Mouse (Mus musculus) heart, postnatal 10 days (tissue): Measurements from ENCODE around the gene Tspan31. TPM values are rescaled to one million over a fixed set of nuclear protein-coding genes. Genes with fewer than 3 reads are reported as not detected.
A peak's percentile ranks its signal among the peaks of the same experiment; 100 is the strongest.
"Not testable (repeated sequence)": the region's sequence is repeated elsewhere in the genome, so short reads cannot be mapped to it uniquely, and the experiment has no call there.

Experiments
- DNase-seq, 2 experiments: peaks; one replicate each; pipeline ENCODE4 v3.0.0; 2021
- intact Hi-C: fragments of 180-260 bp; cut with DNase I; formaldehyde crosslinking; loops from one replicate; pipeline ENCODE4 v1.15.1; 2025
- total RNA-seq, 2 experiments: library from RNA; stranded (reverse); gene quantifications; 2 replicates each; pipeline ENCODE4 v1.2.3; 2021

Gene Tspan31
- total RNA-seq, 2 experiments from 2014 or later = 50.0 to 53.8 TPM

DNA sequence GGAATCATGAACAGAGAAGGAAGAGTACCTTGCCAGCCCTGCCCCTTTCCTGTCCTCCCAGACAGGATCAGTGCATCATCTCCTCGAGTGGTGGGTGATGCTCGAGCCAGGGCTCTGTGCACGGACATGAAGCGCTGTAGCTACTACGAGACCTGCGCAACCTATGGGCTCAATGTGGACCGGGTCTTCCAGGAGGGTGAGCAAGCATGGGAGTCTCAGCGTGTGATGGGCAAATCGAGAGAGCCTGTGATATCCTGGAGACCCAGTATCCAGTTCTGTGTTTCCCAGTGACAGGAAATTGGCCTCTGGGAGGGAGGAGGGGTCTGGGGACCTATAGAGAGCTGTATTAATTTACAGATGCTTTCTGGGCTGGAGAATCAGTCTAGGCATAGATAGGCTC is 15.0 kb upstream of the Tspan31 start:
- intact Hi-C loops = no loop called here
- DNase-seq = no peak

DNA sequence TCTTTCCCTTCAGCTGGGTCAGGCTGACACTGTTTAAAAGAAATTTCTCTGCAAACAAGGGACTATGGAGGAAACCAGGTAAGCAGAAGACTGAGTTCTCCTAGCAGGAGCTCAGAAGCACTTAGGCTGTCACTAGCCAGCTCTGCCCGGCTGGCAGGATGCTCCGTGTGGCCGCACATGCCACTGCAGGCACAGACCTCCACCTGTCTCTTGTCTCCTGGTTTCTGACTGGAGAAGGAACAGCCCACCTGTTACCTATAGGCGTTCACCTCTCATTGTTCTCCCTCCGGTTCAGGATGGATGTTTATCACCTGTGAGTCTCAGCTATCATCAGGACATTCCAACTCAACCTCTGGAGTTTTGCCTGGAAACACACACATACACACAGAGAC is 13.8 kb upstream of the Tspan31 start:
- intact Hi-C loops = no loop called here
- no peak for DNase-seq

DNA sequence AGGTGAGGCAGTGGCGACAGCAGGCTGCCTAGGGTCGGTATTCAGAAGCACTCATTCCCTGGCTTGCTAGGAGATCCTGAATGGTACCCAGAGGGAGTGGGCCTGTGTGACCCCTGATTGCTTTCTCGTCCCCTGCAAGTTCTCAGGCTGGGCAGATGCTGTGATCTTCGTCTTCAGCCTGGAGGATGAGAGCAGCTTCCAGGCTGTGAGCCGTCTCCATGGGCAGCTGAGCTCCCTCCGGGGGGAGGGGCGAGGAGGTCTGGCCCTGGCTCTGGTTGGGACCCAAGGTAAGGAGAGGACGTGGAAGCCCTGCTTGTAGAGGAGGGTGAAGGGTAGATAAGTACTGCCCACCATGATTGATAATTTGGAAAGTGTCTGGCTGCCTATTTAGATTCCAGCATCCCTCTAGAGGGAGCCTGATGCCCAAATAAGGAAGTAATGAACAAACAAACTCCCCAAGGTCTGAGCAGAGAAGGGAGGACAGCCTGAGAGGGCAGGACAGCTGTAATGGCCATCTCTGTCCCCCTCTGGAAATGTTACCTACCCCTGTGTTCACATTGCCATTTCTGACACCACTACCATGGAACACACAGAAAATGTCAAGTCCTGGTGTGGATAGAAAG is 13.3 kb upstream of the Tspan31 start:
- intact Hi-C loops = no loop called here
- no peak for DNase-seq

DNA sequence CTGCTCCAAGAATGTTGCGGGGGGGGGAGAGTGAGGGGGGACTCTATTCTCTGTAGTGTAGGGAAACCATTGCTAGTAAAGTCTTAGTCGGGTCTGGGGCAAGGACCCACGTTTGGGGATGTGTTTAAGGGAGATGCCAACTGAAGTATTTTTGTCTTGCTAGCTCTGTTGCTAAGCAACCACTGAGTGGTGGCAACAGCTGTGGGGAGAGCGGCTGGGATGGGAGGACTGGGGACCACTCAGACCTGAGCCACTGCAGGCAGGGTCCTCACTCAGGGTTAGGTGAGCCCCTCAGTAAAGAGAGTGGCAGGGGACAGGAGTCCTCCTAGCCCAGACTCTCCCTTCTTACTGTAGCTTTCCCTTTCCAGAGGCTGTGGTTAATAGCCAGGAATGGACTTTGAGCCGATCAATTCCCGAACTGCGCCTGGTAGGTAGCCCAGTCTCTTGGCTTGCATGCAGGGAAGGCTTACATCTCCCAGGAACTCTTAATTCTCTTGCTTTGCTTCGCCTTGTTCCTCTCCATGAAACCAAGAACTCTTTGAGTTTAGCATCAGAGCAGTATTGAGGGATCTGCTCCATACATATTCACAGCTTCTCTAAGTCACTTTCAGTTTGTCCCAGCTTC is 12.0 kb upstream of the Tspan31 start:
- DNase-seq = no peak
- intact Hi-C loops = no loop called here

DNA sequence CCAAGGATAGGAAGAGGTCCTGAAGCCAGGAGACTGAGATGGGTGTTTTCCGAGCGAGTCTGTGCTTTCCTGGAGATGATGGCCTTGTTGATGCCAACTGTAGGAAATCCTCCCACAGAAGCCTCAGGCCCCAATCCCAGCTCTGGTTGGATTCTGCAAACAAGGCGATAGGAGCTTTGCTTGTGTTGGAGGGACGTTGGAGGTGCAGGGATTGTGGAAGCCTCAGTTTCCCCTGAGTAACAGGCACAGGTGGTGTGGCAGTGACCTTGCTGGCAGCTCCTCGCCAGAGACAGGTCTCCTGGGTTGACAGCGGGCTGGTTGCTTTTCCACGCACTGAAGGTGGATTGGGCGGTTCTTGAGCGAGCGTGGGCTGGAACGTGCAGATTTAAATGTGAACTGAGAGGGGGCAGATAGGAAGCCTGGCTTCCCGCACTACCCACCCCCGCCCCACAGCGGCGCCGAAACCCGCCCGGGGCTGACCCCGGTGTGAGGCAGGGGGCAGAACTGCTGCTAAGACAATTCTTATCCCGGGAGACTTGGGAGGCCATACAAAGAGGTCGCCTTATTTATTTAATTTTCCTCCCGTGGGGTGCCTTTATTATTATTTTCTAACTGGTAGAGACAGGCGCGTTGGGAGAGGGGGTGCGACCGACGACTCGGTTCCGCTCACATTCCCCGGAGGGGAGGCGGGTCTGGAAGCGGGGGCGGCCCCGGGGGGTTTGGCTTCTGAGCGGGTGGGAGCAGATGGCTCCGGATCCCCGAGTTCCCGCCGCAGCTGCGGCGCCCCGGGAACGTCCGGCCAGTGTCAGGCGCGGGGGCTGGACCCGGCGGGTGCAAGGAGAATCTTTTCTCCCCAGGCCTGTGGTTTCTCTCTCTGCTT is 11.1 kb upstream of the Tspan31 start:
- intact Hi-C loops = no loop called here
- DNase-seq = peak; percentile 50 to 54

DNA sequence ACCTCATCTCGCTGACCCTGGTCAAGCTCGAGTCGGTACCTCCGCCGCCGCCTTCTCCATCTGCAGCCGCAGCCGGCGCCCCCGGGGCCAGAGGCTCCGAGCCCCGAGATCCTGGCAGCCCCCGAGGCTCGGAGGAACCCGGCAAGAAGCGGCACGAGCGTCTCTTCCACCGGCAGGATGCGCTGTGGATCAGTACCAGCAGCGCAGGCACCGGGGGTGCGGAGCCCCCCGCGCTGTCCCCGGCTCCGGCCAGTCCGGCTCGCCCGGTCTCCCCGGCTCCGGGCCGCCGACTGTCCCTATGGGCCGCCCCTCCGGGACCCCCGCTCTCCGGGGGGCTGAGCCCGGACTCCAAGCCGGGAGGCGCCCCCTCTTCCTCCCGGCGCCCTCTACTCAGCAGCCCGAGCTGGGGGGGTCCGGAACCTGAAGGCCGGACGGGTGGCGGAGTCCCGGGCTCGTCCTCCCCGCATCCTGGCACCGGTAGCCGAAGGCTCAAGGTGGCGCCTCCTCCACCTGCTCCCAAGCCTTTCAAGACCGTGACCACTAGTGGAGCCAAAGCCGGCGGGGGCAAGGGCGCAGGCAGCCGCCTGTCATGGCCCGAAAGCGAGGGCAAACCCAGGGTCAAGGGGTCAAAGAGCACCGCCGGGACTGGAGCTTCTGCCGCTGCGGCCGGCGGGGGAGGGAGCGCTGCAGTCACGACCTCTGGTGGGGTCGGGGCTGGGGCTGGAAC is 9.8 kb upstream of the Tspan31 start:
- intact Hi-C loops = no loop called here
- DNase-seq = peak in 1 of 2 experiments; percentile 41

DNA sequence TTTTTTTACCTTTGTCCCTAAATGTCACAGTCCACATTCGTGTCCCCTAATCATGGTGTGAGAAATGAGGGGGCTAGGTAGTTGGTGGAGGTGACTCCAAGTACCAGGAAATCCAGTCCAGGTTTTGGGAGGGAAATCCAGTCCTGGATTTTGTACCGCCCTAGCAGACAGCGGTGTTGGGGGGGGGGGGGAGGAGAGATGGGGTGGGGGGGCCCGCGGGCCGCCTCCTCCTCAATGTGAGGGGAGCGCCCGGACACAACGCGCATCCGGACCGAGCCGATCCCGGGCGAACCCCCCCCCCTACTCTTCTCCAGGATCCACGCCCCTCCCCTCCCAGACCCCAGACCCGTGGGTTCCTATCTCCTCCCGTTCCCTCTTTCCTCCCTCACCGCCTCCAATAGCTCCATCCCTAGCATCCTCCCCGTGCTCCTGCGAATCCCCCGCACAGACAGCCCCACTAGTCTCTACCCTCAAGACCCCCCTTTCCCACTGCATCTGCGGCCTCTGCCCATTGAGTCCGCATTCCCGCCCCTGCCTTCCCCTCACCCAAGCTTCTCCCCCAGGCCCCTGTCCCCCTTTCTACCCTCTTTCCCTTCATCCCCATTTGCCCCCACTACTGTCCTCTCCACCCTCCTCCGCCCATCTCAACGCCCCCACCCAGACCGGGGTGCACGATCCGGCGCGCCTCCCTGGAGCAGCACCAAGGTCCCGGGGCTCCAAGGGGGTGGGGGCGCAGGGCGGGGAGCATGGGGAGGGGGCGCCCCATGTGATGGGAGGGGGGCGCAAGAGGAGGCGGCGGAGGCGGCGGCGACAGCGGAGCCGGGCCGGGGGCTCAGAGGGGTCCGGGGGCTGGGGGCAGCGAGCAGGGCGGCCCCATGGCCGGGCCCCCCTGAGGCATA is 8.9 kb upstream of the Tspan31 start:
- peak in 1 of 2 experiments; percentile 67 for DNase-seq
- intact Hi-C loops = no loop called here

DNA sequence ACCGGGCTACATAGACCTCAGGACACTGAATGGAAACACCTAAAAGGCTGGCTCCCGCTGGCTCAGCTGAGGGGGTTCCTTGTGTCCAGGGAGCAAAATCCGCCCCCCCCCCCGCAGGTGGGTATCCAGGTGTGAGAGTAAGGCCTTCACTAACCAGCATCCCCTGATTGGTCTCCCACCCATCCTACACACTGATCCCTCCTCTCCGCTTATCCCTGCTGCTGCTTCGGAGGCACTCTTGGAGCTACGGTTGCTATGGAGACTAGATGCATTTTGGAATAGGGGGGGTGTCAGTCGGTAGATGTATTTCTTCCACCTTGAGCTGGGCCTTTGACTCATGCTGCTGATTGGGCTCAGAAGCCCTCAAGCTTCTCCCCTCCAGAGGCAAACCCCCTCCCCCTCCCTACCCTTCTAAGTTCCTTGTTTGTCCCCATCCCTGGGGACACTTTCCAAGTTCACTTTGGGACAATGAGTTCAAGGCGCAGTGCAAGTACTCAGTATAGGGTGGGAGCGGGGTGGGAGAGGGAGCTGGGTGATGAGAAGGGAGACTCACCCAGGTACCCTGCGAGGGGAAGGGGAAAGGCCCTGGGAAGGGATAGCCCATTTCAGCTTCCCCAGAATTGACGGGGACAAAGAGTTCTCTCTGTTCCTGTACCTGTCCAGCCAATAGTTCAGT is 8.1 kb upstream of the Tspan31 start:
- DNase-seq = no peak
- intact Hi-C loops = no loop called here

DNA sequence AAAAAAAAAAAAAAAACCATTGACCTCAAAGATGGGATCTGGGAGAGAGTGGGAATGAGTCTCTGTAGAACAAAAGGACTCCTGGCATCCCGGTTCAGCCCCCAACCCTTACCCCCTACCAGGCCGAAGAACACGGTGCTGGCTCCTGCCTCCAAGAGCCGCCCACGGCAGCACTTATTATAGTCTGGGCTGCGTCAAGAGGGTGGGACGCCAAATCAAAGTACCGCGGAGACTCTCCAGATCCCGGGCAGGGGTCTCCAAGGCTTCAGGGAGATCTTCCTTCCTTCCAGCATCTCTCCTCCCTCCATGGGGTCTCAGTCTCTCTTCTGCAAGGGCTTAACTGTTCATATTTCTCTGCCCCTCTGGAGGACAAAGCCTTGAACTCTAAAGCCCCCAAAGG is 7.5 kb upstream of the Tspan31 start:
- intact Hi-C loops = no loop called here
- no peak for DNase-seq

DNA sequence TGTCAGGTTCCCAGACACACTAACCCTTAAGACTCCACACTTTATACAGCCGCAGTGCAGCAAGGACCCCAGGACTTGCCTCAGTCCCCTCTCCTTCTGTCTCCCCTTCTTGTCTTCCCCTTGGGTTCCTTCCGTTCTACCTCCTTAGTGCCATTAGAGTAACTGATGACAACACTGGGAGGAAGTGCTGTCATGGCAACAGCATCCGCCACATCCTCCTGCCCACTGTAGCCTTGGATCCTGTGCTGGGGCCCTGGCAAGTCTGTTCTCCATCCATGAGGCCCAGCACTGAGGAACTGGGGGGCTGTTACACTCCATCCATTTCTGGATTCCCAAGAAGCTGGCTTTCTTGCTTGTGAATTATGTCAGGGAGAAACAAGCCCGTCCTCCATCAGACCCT is 6.0 kb upstream of the Tspan31 start:
- no peak for DNase-seq
- intact Hi-C loops = no loop called here

DNA sequence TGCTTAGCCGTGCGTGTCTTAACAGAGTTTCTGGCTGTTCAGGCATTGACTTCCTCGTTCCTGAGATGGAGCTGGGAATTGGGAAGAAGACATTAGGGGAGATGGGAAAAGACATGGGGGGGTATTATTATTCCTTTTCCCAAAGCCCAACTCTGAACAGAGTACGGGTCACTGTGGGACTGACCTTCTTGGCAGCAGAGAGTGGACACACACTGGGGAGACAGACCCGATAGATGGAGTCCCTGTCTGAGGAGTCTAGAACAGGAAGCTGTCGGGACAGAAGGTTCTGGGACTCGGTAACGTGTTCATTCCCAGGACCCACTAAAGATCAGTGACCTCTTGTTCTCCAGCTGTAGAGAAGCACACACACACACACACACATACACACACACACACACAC is 5.6 kb upstream of the Tspan31 start:
- intact Hi-C loops = no loop called here
- no peak for DNase-seq

DNA sequence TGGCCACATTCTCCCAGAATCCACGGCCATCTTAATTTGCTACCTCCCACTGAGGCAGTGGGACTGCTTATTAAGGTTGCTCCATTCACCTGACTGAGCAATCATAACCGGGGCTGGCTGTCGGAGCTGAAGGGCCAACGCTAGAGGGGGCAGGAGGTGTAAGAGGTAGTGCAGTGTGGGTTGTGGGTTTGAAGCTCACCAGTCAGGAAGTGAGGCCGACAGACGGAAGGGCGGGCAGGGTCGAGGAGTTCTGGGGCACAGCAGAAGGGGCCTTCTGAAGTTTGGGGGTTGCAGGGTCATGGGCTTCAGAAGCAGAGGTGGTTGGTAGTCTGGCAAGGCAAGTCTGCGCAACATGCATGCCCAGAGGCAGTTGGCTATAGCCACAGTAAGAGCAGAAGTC is 5.0 kb upstream of the Tspan31 start, which contains the start of gene Agap2:
TSS of gene Agap2 (plus strand) at position 205 of the 400 bp plus-strand sequence.
- intact Hi-C loops = no loop called here
- no peak for DNase-seq

DNA sequence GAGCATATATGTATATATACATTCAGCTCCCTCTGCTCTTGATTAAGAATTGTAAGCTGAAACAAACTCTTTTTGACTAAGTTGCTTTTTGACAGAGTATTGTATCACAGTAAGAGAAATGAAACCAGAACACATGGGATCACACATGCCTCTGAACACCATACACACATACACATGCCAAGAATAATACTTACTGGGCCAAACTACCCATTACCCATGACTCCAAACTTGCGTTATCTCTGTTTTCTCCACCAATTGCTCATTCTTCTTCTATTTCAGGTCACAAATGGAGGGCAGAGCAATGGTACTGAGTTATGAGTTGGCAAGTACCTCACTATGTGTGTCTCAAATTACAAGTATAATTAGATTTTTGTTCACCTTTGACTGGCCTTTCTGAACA is 3.9 kb upstream of the Tspan31 start:
- no peak for DNase-seq
- intact Hi-C loops = no loop called here

DNA sequence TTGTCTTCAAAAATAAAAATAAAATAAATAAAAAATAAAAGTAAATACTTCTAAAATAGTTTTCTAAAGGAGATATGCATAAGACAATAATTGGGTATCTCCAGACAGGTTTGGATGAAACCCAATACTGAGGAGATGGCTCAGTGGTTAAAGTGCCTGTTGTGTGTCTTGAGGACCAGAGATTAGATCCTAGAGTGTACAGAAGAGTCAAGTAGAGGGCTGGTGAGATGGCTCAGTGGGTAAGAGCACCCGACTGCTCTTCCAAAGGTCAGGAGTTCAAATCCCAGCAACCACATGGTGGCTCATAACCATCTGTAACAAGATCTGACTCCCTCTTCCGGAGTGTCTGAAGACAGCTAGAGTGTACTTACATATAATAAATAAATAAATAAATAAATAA is 2.9 kb upstream of the Tspan31 start:
- intact Hi-C loops, DNase-seq: not testable (repeated sequence)

DNA sequence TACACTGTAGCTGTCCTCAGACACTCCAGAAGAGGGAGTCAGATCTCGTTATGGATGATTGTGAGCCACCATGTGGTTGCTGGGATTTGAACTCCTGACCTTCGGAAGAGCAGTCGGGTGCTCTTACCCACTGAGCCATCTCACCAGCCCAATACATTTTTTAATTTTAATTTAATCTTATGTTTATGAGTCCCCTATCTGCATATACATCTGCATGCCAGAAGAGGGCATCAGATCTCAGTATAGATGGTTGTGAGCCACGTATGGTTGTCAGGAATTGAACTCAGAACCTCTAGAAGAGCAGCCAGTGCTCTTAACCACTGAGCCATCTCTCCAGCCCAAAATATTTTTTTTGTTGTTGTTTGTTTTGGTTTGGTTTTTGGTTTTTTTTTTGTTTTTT is 2.2 kb upstream of the Tspan31 start:
- DNase-seq, intact Hi-C loops: not testable (repeated sequence)

DNA sequence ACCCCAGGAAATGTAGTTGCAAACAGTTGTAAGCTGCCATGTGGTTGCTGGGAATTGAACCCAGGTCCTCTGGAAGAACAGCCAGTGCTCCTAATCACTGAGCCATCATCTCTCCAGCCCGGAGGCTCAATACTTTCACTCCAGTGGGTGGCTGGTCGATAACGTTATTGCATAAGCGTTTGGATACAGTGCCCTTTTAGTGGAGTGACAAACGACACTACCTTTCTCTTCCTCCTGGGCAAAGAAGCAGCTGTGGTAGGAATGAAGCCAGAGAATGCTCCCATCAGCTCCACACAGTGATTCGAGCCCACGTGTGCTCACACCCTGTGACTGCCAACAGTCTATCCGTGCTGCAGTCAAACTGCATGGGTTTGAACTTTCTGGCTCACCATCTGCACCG is 1.1 kb upstream of the Tspan31 start:
- DNase-seq = no peak
- intact Hi-C loops = no loop called here

DNA sequence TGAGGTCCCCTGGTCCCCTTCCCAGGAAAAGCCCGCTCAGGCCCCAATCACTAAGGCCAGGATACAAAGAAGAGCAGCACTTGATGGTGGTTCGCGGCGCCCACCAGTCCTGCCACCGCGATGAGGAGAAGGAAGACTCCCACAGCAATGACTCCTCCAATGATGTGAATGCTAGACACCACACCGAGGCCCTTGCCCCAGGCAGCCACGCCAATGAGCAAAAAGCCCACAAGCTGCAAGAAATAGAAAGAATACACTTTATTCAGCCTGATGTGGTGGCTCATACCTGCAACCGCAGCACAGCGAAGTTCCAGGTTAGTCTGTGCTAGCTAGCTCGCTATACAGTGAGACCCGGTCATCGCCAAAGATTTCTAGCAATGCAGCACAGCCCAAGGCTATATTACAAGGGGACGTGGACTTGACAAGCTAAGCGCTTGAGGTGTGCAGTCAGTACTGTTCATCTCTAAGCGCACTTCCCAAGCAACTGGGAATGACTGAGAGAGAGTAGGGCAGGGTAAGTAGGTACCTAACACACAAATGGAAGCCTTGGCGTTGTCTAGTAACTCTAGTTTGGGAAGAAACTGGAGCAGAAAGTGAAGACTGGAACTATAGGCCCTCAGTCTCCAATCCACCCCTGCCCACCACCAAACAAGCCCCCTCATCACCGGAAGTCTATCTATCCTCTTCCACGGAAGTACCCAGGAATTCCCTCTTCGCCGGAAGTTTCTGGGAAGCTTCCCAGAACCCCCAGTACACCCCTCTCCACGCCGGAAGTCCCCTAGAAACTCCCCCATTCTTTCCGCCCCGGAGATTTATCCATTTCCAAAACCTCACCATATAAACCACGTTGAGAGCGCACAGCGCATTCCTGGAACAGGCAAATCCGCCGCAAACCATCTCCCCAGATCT is 529 bp downstream of the Tspan31 start:
- DNase-seq = no peak
- intact Hi-C loops = no loop called here

DNA sequence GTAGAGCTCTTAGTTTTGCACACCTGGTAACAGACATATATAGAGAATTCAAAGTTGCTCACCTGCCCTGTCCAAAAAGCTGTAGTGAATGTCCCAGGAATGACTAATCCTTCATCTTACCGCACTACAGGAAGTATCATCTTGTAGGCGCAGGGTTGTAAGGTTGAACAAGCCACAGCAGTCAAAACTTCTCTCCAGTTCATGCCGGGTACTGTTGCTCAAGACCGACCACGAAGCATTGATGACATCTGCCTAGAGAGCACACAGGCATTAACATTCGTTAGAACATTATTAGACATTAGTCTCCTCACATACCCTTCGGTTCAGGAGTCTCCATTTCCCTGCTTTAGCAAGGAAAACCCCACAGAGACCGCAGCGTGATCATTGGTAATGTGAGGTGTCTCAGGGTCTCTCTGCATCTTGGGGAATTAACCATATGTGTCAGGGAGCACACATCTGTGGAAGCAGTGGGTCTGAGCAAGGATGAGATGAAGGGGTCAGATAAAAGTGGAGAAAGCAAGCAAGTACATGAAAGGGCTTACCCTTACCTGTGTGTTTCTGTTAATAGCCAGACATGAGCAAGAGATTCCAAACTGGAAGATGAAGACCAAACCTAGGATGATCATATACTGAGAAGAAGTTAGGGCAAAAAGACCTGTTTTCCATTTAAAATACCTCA is 1.6 kb downstream of the Tspan31 start:
- intact Hi-C loops = no loop called here
- no peak for DNase-seq
